Mouse (Mus musculus): Measurements from ENCODE around the gene Jade1. TPM values are rescaled to one million over a fixed set of nuclear protein-coding genes. Genes with fewer than 3 reads are reported as not detected.

Jade1 gene
- 10.3 and 10.5 TPM in 2 replicates for polyA plus RNA-seq (2014; fragmentation: Nextera tagmentation; extraction: Ambion mirVana)

- 96% methylated on average over 36 of the region's 36 CpGs for WGBS
- no peak for DNase-seq
- H3K4me2 ChIP-seq, result no peak within 1 kb of the TSS
- H3K27me3 ChIP-seq (ENCODE audit: insufficient read depth, low read length), result no peaks in the 10 kb centered on the region
- ATAC-seq (ENCODE audit: insufficient read depth), result no peak
- no peak within 1 kb of the TSS for H3K9ac ChIP-seq
- no peaks in the 10 kb centered on the region for H3K4me1 ChIP-seq (ENCODE audit: insufficient read depth)
- no peak within 1 kb of the TSS for H3K27ac ChIP-seq (ENCODE audit: low read depth)
- no peaks in the 10 kb centered on the region for H3K36me3 ChIP-seq (ENCODE audit: insufficient read depth)
- TF ChIP-seq CTCF (IDR thresholded peaks at IDR 0.05; ENCODE audit: low read depth), result no peak
- H3K9me3 ChIP-seq (ENCODE audit: low read depth, low read length), result no peaks in the 10 kb centered on the region
- no peak within 1 kb of the TSS for H3K4me3 ChIP-seq (ENCODE audit: low read depth, low read length)
These were observed at the start of gene Jade1 for GRCm38 (mm10) chr3:41555491-41556381. Jade1 (plus strand) TSS chr3:41555731.

GRCm38 (mm10) chr3:41509441-41509840 is 46.1 kb upstream of the Jade1 start:
- no peaks in the 10 kb centered on the region for H3K36me3 ChIP-seq (ENCODE audit: insufficient read depth)
- 90% methylated on average over 2 of the region's 2 CpGs for WGBS
- DNase-seq (peak; percentile 18), ATAC-seq (ENCODE audit: insufficient read depth) (peak; percentile 75)
- no peak overlapping the region for H3K27ac ChIP-seq (ENCODE audit: low read depth)
- no peak overlapping the region for H3K4me2 ChIP-seq
- no peaks in the 10 kb centered on the region for H3K9me3 ChIP-seq (ENCODE audit: low read depth, low read length)
- no peak for TF ChIP-seq CTCF (IDR thresholded peaks at IDR 0.05; ENCODE audit: low read depth)
- H3K27me3 ChIP-seq (ENCODE audit: insufficient read depth, low read length), result no peaks in the 10 kb centered on the region
- no peak overlapping the region for H3K4me3 ChIP-seq (ENCODE audit: low read depth, low read length)
- H3K4me1 ChIP-seq (ENCODE audit: insufficient read depth), result no peaks in the 10 kb centered on the region
- H3K9ac ChIP-seq, result no peak overlapping the region

- Histone ChIP-seq H3K9me3 (ENCODE audit: low read depth, low read length) (no peaks in the 10 kb centered on the region), H3K4me1 (ENCODE audit: insufficient read depth) (no peaks in the 10 kb centered on the region), H3K9ac (no peak overlapping the region), H3K4me2 (no peak overlapping the region), H3K4me3 (ENCODE audit: low read depth, low read length) (no peak overlapping the region), H3K27ac (ENCODE audit: low read depth) (no peak overlapping the region), H3K27me3 (ENCODE audit: insufficient read depth, low read length) (no peaks in the 10 kb centered on the region), H3K36me3 (ENCODE audit: insufficient read depth) (no peaks in the 10 kb centered on the region)
- DNase-seq (no peak), ATAC-seq (ENCODE audit: insufficient read depth) (no peak)
- no peak for TF ChIP-seq CTCF (IDR thresholded peaks at IDR 0.05; ENCODE audit: low read depth)
- WGBS, result 79% methylated on average over 9 of the region's 9 CpGs
These were observed 45.3 kb upstream of the Jade1 start for GRCm38 (mm10) chr3:41510191-41510590.

- Histone ChIP-seq H3K27me3 (ENCODE audit: insufficient read depth, low read length) (no peaks in the 10 kb centered on the region), H3K36me3 (ENCODE audit: insufficient read depth) (no peaks in the 10 kb centered on the region), H3K4me3 (ENCODE audit: low read depth, low read length) (no peak overlapping the region), H3K9ac (no peak overlapping the region), H3K9me3 (ENCODE audit: low read depth, low read length) (no peaks in the 10 kb centered on the region), H3K27ac (ENCODE audit: low read depth) (no peak overlapping the region), H3K4me2 (no peak overlapping the region), H3K4me1 (ENCODE audit: insufficient read depth) (no peaks in the 10 kb centered on the region)
- no peak for TF ChIP-seq CTCF (IDR thresholded peaks at IDR 0.05; ENCODE audit: low read depth)
- ATAC-seq (ENCODE audit: insufficient read depth) (no peak), DNase-seq (no peak)
- WGBS, result 58% methylated on average over 7 of the region's 7 CpGs
These were observed 44.8 kb upstream of the Jade1 start for GRCm38 (mm10) chr3:41510750-41511149.

- Histone ChIP-seq H3K9ac (no peak overlapping the region), H3K36me3 (ENCODE audit: insufficient read depth) (no peaks in the 10 kb centered on the region), H3K27ac (ENCODE audit: low read depth) (no peak overlapping the region), H3K4me2 (no peak overlapping the region), H3K9me3 (ENCODE audit: low read depth, low read length) (no peaks in the 10 kb centered on the region), H3K4me1 (ENCODE audit: insufficient read depth) (no peaks in the 10 kb centered on the region), H3K27me3 (ENCODE audit: insufficient read depth, low read length) (no peaks in the 10 kb centered on the region), H3K4me3 (ENCODE audit: low read depth, low read length) (no peak overlapping the region)
- DNase-seq (no peak), ATAC-seq (ENCODE audit: insufficient read depth) (no peak)
- WGBS, result 64% methylated on average over 5 of the region's 5 CpGs
- TF ChIP-seq CTCF (IDR thresholded peaks at IDR 0.05; ENCODE audit: low read depth), result no peak
These were observed 41.5 kb upstream of the Jade1 start for GRCm38 (mm10) chr3:41514003-41514402.

GRCm38 (mm10) chr3:41514683-41515305 is 40.7 kb upstream of the Jade1 start:
- ATAC-seq (ENCODE audit: insufficient read depth), result no peak
- H3K27ac ChIP-seq (ENCODE audit: low read depth), result no peak overlapping the region
- H3K9me3 ChIP-seq (ENCODE audit: low read depth, low read length), result no peaks in the 10 kb centered on the region
- TF ChIP-seq CTCF (IDR thresholded peaks at IDR 0.05; ENCODE audit: low read depth), result no peak
- DNase-seq, result no peak
- no peaks in the 10 kb centered on the region for H3K4me1 ChIP-seq (ENCODE audit: insufficient read depth)
- no peaks in the 10 kb centered on the region for H3K27me3 ChIP-seq (ENCODE audit: insufficient read depth, low read length)
- 60% methylated on average over 11 of the region's 11 CpGs for WGBS
- H3K36me3 ChIP-seq (ENCODE audit: insufficient read depth), result no peaks in the 10 kb centered on the region
- H3K9ac ChIP-seq, result no peak overlapping the region
- no peak overlapping the region for H3K4me3 ChIP-seq (ENCODE audit: low read depth, low read length)
- H3K4me2 ChIP-seq, result no peak overlapping the region

GRCm38 (mm10) chr3:41516961-41517518 is 38.5 kb upstream of the Jade1 start:
- no peaks in the 10 kb centered on the region for H3K36me3 ChIP-seq (ENCODE audit: insufficient read depth)
- H3K4me2 ChIP-seq, result no peak overlapping the region
- no peaks in the 10 kb centered on the region for H3K4me1 ChIP-seq (ENCODE audit: insufficient read depth)
- no peak for ATAC-seq (ENCODE audit: insufficient read depth)
- no peaks in the 10 kb centered on the region for H3K9me3 ChIP-seq (ENCODE audit: low read depth, low read length)
- WGBS, result 71% methylated on average over 8 of the region's 8 CpGs
- no peak for TF ChIP-seq CTCF (IDR thresholded peaks at IDR 0.05; ENCODE audit: low read depth)
- H3K27me3 ChIP-seq (ENCODE audit: insufficient read depth, low read length), result no peaks in the 10 kb centered on the region
- no peak overlapping the region for H3K9ac ChIP-seq
- H3K4me3 ChIP-seq (ENCODE audit: low read depth, low read length), result no peak overlapping the region
- no peak overlapping the region for H3K27ac ChIP-seq (ENCODE audit: low read depth)
- DNase-seq, result no peak

Data from lung, embryonic 14.5 days (tissue).